Mouse (Mus musculus): Measurements from ENCODE around the gene Galnt18.

The Galnt18 gene

DNA sequence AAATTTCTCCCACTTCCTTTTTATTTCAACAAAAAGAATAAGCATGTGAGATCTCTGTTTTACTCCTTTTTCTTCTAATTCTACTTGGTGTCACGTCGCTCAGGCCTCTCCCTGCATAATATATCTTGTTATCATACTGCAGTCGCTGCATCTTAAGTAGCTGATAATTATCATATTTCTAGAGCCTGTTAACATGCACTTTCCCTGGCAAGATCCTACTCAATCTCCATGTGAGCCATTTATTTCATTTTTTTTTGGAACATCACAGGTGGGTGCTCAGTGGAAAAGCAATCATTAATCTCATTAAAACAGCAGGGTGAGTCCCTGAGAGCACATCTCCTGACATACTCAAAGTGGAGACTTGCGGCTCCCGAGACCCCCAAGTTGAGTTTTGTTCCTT is 143.3 kb downstream of the Galnt18 start:
- DNase-seq (ENCODE audit: low spot score): no peak

DNA sequence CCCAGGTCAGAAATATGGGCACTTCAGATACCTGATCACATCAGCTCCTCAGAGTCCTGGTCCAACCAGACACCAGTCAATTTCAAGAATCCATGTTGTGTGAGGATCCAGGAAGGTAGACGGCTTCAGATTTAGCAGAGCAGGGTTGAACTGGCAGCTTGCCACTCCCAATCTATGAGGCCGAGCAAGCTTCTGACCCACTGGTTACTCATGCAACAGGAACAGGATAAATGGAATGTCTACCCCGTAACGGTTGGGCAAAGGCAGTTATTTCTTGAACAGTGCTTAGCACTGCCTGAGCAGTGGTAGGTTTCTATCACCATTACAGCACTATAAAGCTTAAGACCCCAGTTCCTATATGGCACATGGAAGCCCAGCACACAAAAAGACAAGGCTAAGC is 148.5 kb downstream of the Galnt18 start:
- no peak for DNase-seq (ENCODE audit: low spot score)

DNA sequence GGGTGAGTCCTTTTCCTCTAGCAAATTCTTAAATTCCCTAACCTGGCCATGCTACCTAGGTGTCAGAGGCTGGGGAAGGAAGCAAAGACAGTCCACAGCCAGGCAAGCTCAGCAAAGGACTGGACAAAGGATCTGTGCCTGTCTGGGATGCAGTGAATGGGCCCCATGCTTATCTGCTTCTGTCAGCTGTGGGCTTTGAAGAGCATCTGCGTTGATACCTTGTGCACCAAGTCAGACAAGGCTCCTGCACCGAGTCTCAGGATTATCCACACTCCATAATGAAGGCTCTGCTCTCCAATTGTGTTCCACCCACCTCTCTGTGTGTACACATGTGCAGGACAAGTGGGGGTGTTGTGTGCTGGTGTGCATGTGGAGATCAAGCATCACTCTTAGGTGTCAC is 153.5 kb downstream of the Galnt18 start:
- no peak for DNase-seq (ENCODE audit: low spot score)

DNA sequence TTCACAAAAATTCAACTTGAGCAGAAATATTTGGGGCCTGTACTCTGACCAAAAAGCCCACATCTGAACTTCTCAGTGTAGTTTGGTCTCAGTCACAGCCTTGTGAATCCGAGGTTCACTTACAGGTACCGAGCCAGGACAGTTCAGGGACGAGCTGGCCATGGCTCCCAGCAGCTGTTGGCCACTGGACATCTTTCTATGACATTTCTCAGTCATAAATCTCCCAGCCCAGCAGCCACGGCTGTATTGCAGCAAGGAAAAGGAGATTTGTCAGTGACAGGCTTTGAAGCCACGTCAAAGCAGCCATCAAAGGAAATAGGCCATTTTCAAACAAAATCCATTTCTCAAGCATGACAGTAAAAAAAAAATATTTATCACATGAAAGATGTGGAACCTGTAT is 154.0 kb downstream of the Galnt18 start:
- no peak for DNase-seq (ENCODE audit: low spot score)

DNA sequence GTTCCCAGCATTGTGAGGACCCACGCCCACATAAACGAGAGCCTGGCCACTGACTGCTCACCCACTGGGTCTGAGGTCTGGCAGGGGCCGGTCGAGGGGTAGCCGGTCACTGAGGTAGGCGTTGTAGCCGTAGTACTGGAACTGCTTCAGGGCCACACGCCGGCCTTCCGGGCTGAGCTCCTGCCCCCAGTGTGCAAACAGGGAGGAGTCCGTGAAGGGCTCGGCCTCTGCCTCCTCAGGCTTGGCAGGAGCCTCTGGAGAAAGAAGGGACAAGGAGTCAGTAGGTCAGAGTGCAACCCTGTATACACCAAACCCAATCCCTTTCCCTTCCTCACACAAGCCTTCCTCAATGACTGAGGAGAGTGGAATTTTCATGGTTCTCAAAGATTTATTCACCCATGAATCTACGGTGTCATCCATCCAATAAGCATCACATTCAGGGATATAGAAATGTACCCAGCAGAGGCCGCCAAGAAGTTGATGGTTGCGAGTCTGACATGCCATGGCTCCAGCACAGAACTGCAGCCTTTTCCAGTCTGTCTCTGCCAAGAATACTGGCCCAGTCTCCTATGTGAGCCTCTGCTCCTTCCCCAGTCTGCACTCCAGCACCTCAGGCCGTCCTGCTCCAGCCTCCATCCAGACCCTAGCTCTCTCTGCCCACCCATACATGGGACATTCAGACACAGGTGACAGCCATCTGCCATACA is 163.4 kb downstream of the Galnt18 start:
- no peak for DNase-seq (ENCODE audit: low spot score)

DNA sequence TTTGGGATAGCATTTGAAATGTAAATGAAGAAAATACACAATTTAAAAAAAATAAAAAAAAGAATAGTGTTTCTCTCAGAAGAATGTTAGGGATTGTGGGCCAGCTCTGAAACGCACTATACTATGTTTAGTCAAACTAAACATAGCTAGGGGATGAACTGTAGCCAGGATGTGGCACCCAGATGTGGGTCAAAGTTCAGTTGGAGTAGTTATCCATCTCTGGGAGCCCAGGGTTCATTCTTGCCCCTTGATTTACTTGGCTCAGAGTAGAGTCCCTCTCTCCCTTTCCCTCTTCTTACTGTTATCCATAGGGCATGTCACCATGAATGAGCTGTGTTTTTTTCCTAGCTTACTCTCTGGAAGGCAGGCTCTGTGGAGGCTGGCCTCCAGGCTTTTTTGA is 165.3 kb downstream of the Galnt18 start:
- DNase-seq (ENCODE audit: low spot score): no peak

DNA sequence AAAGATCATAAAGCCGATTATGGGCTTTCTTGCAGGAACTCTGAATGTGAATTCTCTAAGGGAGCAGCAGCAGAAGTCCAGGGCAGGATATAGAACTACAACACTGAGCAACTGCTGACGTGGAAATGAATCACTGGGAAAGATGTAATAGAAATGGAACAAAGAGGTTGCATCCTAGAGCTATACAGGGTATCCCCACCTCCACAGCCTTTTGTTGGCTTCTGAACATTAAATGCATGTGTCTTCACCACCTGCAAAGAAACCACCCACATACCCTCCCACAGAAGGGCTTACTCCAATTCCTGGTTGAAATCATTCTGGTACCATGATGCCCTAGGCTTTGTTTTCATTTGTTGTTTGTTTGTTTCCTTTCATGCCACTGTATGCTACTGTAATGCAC is 172.3 kb downstream of the Galnt18 start:
- DNase-seq (ENCODE audit: low spot score): no peak

DNA sequence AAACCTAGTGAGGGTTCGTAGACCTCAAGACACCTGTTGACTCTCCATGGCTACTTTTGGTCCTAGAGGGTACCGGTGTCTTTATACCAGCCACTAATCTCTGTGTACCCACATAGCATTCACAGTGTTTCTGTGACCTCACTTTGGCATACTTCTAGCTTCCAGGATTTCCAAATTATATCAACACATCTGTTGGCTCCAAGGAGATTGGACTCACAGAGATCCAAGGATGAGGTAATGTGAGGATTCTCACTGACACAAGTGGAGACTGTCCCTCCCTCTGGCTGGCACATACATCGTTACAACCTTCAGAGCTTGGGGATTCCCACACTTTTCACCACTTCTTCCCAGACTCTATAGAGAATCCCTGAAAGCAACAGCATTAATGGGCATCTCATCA is 173.7 kb downstream of the Galnt18 start:
- no peak for DNase-seq (ENCODE audit: low spot score)

DNA sequence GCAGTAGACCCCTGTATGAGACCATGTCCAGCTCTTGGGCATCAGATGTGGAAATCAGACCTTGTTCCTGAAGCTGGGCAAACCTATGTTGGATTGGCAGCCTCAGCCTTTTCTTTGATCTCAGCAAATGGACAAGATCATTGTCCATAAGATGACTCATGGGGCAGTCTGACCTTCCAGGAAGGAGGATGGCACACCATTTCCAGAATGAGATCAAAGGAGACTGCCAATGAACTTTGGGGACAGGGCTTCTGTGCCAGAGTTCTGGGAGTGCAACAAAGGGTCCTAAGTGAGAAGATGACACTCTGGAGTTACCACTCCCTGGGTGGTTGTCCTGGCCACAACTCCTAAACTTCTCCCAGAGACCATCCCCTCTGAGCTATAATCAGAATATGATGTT is 174.1 kb downstream of the Galnt18 start:
- DNase-seq (ENCODE audit: low spot score): no peak

DNA sequence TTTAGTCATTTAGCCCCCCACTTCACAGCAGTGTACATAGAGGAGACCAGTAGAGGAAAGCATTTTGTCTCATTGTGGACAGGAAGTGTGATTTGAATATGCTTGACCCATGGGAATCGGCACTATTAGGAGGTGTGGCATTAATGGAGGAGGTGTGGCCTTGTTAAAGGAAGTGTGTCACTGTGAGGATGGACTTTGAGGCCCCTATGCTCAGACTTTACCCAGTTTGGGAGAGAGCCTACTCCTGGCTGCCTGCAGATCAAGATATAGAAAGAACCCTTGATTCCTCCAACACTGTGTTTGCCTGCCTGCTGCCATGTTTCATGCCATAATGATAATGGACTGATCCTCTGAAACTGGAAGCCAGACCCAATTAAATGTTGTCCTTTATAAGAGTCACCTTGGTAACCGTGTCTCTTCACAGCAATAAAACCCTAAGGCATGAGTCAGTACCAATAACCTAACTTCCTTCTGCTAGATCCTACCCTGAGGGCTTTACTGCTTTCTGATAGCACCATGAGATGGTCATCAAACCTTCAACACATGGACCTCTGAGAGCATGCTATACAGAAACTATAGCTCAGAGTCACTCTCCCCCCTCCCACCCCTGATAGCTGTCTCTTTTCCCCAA is 175.1 kb downstream of the Galnt18 start:
- no peak for DNase-seq (ENCODE audit: low spot score)

DNA sequence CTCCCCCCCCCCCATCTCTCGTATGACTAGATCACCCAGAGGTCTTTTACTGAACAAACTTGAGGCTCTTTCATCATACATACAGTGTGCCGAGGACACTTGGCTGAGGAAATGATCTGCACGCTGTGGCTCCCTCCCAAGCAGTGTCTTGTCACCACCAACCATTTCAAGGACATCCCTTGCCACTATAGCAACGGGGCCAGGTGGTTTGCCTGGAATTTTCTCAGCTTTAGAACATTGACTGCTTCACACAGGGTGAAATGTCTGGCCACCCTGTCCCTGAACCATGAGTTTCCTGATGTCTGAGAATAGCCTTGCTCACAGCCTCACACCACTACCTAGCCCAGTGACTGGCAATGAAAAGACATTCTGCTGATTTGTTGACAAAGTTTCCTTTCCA is 176.6 kb downstream of the Galnt18 start:
- DNase-seq (ENCODE audit: low spot score): no peak

DNA sequence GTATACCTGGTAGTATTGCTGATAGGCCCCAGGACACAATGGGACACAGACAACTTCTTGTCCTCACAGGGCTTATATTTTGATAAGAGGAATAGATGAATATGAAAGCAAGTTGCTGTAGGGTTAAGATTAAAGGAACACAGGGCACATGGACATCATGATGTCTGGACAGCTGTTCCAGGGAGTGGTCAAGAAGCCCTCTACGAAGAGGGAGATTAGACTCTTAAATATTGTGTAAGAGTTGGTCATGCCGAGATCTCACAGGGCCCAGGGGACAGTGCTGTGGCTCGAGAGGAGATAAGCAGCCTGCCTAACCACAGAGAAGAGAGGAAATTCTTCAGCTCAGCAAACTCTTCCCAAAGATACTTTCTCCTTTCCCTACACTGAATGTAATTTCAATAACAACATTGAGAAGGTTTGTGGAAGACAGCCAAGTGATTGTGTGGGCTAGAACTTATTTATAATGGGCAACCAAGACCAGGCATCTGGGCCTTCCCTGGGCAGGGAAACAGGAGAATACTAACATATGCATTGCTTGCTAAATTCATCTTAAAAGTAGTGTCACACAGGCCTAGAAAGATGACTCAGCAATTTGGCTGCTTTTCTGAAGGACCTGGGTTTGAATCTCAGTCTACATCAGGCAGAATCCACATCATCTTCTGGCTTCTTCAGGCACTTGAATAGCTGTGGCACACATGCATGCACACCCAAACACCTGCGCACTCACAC is 178.3 kb downstream of the Galnt18 start:
- DNase-seq (ENCODE audit: low spot score): no peak

DNA sequence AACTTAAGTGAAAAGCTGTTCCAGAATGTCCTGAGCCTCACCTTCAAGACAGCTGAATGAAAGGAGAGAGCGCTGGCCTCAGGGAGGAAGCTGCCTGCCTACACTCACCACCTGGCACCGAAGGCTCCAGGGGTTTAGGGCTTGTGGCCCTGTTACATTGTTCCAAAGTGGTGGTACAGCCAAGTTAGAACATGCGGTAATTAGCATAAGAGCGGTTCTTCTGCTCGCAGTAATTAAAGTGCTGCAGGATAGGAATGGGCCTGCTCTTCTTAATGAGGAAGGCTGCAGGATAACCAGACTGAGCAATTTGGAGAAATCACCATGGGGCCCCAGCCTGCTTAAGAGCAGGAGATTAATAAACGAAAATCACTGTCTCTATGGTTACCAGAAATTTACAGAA is 179.0 kb downstream of the Galnt18 start:
- DNase-seq (ENCODE audit: low spot score): no peak

DNA sequence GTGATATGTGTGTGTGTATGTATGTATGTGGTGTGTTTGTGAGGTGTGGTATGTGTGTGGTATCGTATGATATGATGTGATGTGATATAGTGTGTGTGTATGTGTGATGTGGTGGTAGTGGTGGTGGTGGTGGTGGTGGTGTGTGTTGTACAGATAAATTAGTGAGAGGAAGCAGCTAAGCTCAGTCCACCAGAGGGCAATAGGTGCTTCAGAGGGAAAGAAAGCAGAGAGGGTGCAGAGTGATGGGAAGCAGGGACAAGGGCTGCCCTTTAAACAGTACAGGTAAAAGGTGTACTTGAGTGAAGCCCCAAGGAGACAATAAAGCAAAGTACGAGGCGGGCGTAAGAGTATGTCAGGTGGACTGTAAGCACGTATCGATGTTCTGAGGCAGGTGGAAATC is 186.1 kb downstream of the Galnt18 start:
- DNase-seq (ENCODE audit: low spot score): no peak

DNA sequence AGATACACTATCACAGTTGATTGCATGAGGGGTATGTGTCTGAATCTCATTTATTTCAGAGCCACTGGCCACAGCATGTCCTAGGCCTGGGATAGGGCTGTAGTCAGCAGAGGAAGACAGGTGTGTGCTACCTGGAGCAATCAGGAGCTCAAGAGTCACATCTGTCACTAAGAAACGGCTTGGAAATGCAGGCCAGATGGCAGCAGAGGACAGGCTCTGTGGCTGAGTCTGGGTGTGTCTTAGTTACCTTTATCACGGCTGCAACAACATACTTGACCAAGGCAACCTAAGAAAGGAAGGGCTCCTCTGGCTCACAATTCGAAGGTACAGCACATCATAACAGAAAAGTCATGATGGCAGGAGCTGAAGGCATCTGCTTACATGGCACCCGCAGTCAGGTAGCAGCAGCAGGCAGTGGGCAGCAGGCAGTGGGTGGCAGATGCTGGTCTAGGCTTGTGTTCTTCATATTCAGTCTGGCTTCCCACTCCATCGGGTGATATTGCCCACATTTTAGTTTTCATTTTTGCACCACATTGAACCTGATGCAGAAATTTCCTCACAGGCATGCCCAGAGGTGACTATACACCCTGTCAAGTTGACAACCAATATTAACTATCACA is 190.2 kb downstream of the Galnt18 start:
- DNase-seq (ENCODE audit: low spot score): no peak

DNA sequence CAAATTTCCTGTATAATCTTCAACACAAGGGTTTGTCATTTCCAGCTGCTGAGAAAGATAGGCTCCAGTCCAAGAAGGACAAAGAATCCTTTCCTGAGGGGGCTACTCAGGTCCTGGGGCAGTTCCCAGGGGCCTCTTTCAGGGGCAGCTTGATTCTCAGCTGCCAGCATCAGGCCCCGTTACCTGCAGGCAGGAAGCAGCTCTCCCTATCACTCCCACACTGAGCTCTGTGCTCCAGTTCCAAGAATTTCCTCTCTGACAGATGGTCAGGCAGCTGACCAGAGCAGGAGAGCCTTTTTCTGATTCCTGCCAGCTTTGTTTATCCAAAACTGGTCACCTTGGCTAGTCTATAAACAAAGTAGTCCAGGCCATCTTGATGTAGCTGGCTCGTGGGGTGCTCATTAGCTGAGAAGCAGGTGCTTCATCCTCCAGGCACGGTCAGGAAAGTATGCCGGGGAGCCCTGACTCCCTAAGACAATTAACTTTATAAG is 191.4 kb downstream of the Galnt18 start:
- no peak for DNase-seq (ENCODE audit: low spot score)

DNA sequence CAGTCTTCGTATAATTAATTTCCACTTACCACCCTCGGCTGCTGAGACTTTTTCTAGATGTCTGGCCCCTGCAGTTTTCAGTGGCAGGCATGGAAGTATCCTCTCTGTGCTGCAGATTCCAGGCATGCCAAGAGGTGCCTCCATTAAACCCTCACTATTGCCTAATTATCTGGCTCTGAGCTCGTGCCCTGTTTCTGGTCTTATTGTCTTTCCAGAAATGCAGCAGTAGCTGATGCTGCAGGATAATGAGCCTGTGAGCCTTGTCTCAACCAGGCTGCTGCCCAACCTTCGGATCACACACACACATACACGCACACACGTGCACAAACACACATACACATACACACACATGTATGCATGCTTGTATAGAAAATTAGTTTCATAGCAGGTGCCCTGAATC is 199.2 kb downstream of the Galnt18 start:
- DNase-seq (ENCODE audit: low spot score): no peak

DNA sequence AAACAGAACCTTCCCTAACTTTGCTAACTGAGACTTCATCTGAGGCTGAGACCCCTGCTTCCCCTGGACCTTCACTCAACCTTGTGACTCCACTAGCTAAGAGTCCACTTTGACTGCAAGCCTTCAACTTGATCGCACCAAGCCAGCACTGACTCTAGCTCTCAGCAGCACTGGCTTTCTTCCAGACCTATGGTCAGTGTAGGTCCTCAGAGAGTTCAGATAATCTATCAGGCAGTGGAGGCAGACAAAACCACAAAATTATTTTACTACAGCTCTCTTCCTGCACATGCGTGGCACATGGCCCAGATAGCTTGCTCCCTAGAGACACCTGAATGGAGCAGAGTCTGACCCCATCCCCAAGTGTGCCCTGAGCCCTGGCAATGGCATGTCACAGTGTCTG is 204.7 kb downstream of the Galnt18 start:
- DNase-seq (ENCODE audit: low spot score): no peak

DNA sequence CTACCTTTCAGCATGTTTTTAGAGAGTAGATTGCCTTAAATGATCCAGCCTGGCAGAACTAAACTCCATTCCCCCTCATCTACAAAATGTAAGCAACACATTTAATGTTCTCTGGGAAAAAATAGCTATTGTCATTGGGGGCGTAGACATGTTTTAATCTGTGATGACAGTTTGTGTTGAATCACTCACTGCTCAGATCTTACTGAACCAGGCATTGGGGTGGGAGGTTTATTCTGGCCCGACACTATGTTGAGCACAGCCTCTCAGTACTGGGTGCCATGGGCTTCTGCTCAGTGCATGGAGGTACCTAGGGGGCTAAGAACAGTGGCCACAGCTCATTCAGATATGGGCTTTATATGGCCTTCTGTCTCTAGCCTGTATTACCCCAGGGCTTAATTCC is 207.4 kb downstream of the Galnt18 start:
- peak; percentile 40 for DNase-seq (ENCODE audit: low spot score)

DNA sequence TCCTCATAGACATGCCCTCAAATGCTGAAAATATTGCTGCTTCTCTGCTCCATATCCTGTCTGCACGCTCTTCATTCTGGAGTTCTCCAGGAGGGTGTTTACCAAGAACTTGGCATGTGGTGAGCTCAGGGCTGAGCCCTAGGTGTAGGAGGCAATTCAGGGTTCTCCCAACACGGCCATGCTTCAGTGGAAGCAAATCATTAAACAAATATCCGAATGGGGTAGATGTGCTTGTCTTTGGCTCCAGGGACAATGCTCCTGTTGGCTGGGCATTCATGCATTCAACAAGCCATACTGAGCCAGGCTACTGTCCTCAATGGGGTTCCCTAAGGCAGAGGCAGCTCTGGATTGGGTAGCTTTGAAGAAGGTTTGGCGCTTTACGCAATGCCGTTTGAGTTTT is 212.9 kb downstream of the Galnt18 start:
- no peak for DNase-seq (ENCODE audit: low spot score)

DNA sequence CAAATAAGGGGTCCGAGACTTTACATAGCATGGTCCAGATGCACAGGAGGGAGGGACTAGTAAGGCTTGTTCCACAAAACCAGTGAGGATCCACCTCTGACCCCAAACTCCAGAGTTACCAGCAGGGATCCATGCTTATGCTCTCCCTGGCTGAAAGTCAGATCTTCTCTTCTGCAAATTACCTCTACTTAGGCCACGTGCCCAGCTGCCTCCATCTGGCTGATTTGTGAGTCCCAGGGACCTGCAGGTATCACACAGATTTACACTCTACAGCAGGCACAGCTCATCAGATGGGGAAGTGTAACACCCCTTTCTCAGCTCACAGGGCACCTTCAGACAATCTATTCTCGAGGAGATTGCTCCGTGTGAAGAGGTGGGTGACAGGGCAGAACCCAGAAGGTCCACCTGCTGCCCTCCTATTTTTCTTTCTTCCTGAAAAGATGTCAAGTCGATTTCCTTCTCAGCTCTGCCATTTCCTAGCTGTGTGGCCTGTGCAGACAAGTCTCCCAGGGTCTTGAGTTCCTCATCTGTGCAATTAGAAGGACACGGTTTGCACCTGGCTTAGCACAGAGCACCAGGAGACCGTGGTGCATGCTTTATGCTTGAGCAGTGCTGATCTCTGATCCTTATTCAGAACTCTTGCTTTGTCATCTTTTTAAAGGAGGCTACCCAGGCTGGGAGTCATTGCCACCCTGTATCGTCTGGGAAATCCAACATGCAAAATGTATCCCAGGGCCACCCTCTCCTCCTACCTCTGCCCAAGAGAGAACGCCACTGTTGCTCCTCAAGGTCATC is 216.3 kb downstream of the Galnt18 start:
- no peak for DNase-seq (ENCODE audit: low spot score)

DNA sequence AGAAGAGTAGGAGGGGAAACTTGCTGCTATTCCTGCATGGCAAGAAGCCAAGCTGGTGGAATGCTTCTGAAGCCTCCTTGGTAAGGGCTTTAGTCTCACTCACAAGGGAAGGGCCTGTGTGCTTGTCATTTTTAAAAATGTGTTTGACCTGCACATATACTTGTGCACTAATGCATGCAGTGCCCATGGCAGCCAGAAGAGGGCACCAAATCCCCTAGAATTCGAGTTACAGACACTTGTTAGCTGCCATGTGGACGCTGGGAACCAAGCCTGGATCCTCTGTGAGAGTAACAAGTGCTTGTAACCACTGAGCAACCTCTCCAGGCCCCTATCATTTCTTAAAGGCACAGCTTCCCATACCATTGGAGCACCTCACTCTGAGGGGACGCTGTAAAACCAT is 219.7 kb downstream of the Galnt18 start:
- DNase-seq (ENCODE audit: low spot score): no peak

All from layer of hippocampus, adult 9-10 months (tissue).